Mouse (Mus musculus) cerebellum, adult 2 months (tissue): ENCODE data around the gene Cct3. TPM values are rescaled to one million over a fixed set of nuclear protein-coding genes. Genes with fewer than 3 reads are reported as not detected.
"Not testable (repeated sequence)": the region's sequence is repeated elsewhere in the genome, so short reads cannot be mapped to it uniquely, and the experiment has no call there.

Source experiments
- DNase-seq, 2 experiments: peaks; one replicate each; pipeline ENCODE4 v3.0.0; 2021
- H3K27ac ChIP-seq: fragments of 200-500 bp; 2 replicates; pipeline ENCODE4 v1.5.1; 2012; ENCODE audit warnings: low read length, control low read depth, inconsistent platforms; ENCODE audit not compliant: insufficient read depth
- H3K27me3 ChIP-seq: fragments of 200-500 bp; 2 replicates; pipeline ENCODE4 v1.6.1; 2012; ENCODE audit warnings: inconsistent platforms, mild to moderate bottlenecking, low read length, moderate library complexity; ENCODE audit not compliant: control insufficient read depth, insufficient read depth
- H3K4me1 ChIP-seq: fragments of 200-500 bp; 2 replicates; pipeline ENCODE4 v1.6.1; 2011; ENCODE audit warnings: low read length; ENCODE audit not compliant: control insufficient read depth, insufficient read depth
- H3K4me3 ChIP-seq: fragments of 200-500 bp; replicated peaks from 2 replicates; pipeline ENCODE3; 2011; ENCODE audit warnings: mild to moderate bottlenecking, low read depth, low read length, control low read depth; ENCODE audit not compliant: insufficient read depth
- CTCF ChIP-seq: fragments of 200-500 bp; IDR thresholded peaks from 2 replicates; pipeline ENCODE4 v1.5.1; 2011; ENCODE audit warnings: low read depth, mild to moderate bottlenecking, control low read depth, low read length, moderate library complexity, borderline replicate concordance; ENCODE audit not compliant: insufficient read depth
- POLR2A ChIP-seq: fragments of 200-500 bp; IDR thresholded peaks from 2 replicates; pipeline ENCODE4 v1.6.1; 2011; ENCODE audit warnings: low read length, control low read depth, borderline replicate concordance; ENCODE audit not compliant: insufficient read depth
- WGBS: fragments of 180-500 bp; shearing (Covaris S2); methylation state at CpG from one replicate; pipeline ENCODE4 v1.1.7; 2018; 5-methylcytosine and 5-hydroxymethylcytosine counted together
- polyA plus RNA-seq: library from polyadenylated mRNA; depleted of rRNA; stranded (reverse); fragments of >200 nt; gene quantifications from 2 replicates; pipeline ENCODE4 v1.2.3, GENCODE M21; 2012; rRNA removed

Cct3 gene
- polyA plus RNA-seq, 1 experiment: 197 TPM

- no peak overlapping the region for H3K4me3 ChIP-seq
- WGBS: 71% methylated on average over 2 of the region's 2 CpGs
- DNase-seq: peak in 1 of 2 experiments; percentile 44
- H3K4me1 ChIP-seq: no peaks in the 10 kb centered on the region
- H3K27me3 ChIP-seq: no peaks in the 10 kb centered on the region
- no peak for TF ChIP-seq POLR2A
- TF ChIP-seq CTCF: no peak
- H3K27ac ChIP-seq: no peak overlapping the region; the same call in 1 of the 2 replicates
Observed at GRCm38 (mm10) chr3:88361612-88362313, 64.8 kb downstream of the Cct3 start.

GRCm38 (mm10) chr3:88363700-88364099 is 66.8 kb downstream of the Cct3 start:
- Histone ChIP-seq H3K4me1 (no peaks in the 10 kb centered on the region), H3K27me3 (no peaks in the 10 kb centered on the region), H3K27ac (peak overlapping the region; percentile 40), H3K4me3 (no peak overlapping the region)
- DNase-seq: peak in 1 of 2 experiments; percentile 57
- TF ChIP-seq CTCF (no peak), POLR2A (no peak)
- 39% methylated on average over 4 of the region's 4 CpGs for WGBS

GRCm38 (mm10) chr3:88364337-88364736 is 67.4 kb downstream of the Cct3 start, which contains the start of gene Paqr6:
TSS of gene Paqr6 (plus strand) at chr3:88364584.
- 5% methylated on average over 16 of the region's 16 CpGs for WGBS
- Histone ChIP-seq H3K4me3 (peak within 1 kb of the TSS; percentile 13), H3K4me1 (no peaks in the 10 kb centered on the region), H3K27me3 (no peaks in the 10 kb centered on the region), H3K27ac (peak within 1 kb of the TSS; percentile 40)
- TF ChIP-seq CTCF (no peak), POLR2A (no peak)
- peak; percentile 43 to 47 for DNase-seq

GRCm38 (mm10) chr3:88365705-88366361 is 68.9 kb downstream of the Cct3 start:
- Histone ChIP-seq H3K4me3 (no peak overlapping the region), H3K27ac (no peak overlapping the region), H3K27me3 (no peaks in the 10 kb centered on the region), H3K4me1 (no peaks in the 10 kb centered on the region)
- DNase-seq: no peak
- WGBS: 39% methylated on average over 34 of the region's 34 CpGs
- TF ChIP-seq CTCF (no peak), POLR2A (no peak)

- not testable (repeated sequence) for H3K27me3 ChIP-seq, H3K27ac ChIP-seq, DNase-seq, H3K4me3 ChIP-seq, H3K4me1 ChIP-seq
- WGBS: 9% methylated on average over 19 of the region's 22 CpGs
Observed at GRCm38 (mm10) chr3:88366830-88367428, 70.0 kb downstream of the Cct3 start.

GRCm38 (mm10) chr3:88367517-88367916 is 70.6 kb downstream of the Cct3 start:
- WGBS: 64% methylated on average over 4 of the region's 7 CpGs
- H3K27me3 ChIP-seq, DNase-seq, H3K27ac ChIP-seq, H3K4me1 ChIP-seq, H3K4me3 ChIP-seq: not testable (repeated sequence)

- H3K27me3 ChIP-seq, H3K27ac ChIP-seq, H3K4me1 ChIP-seq, H3K4me3 ChIP-seq, DNase-seq: not testable (repeated sequence)
- WGBS: 69% methylated on average over 7 of the region's 7 CpGs
Observed at GRCm38 (mm10) chr3:88368511-88368910, 71.6 kb downstream of the Cct3 start.

Other genes with a start within 250 kb of the Cct3 start
- 118 and 120 TPM in 2 replicates for gene Naxe, start 238.6 kb upstream of the Cct3 start, polyA plus RNA-seq
- gene Ttc24, start 218.8 kb upstream of the Cct3 start, polyA plus RNA-seq: not detected in 2 replicates
- 0.11 and 0.14 TPM in 2 replicates for gene Iqgap3, start 215.1 kb upstream of the Cct3 start, polyA plus RNA-seq
- gene Mef2d, start 154.7 kb upstream of the Cct3 start, polyA plus RNA-seq: 102 and 116 TPM in 2 replicates
- gene Rhbg, start 42.4 kb upstream of the Cct3 start, polyA plus RNA-seq: 0.08 and 0.17 TPM in 2 replicates
- 0.10 TPM in 1 of 2 replicates, not detected in the other for gene Gm38392, start 9.9 kb upstream of the Cct3 start, polyA plus RNA-seq
- 4.0 and 4.2 TPM in 2 replicates for gene Tsacc, start 117 bp upstream of the Cct3 start, polyA plus RNA-seq
- 109 and 110 TPM in 2 replicates for gene Glmp, start 27.9 kb downstream of the Cct3 start, polyA plus RNA-seq
- 0.81 and 1.3 TPM in 2 replicates for gene Tmem79, start 39.0 kb downstream of the Cct3 start, polyA plus RNA-seq
- gene Smg5, start 39.1 kb downstream of the Cct3 start, polyA plus RNA-seq: 103 and 115 TPM in 2 replicates
- 74.2 and 81.5 TPM in 2 replicates for gene Paqr6, start 67.5 kb downstream of the Cct3 start, polyA plus RNA-seq
- gene Bglap3, start 75.6 kb downstream of the Cct3 start, polyA plus RNA-seq: 0.41 and 0.65 TPM in 2 replicates
- 2.1 TPM in 1 of 2 replicates, not detected in the other for gene Bglap2, start 81.6 kb downstream of the Cct3 start, polyA plus RNA-seq
- gene Bglap, start 87.3 kb downstream of the Cct3 start, polyA plus RNA-seq: 0.57 TPM in 1 of 2 replicates, not detected in the other
- gene Pmf1, start 113.2 kb downstream of the Cct3 start, polyA plus RNA-seq: 13.8 and 14.5 TPM in 2 replicates
- 57.6 and 61.2 TPM in 2 replicates for gene Slc25a44, start 128.0 kb downstream of the Cct3 start, polyA plus RNA-seq
- 31.6 and 31.8 TPM in 2 replicates for gene Sema4a, start 164.1 kb downstream of the Cct3 start, polyA plus RNA-seq
- 51.4 and 57.1 TPM in 2 replicates for gene Lmna, start 212.8 kb downstream of the Cct3 start, polyA plus RNA-seq
- 1.2 and 1.3 TPM in 2 replicates for gene Mex3a, start 235.3 kb downstream of the Cct3 start, polyA plus RNA-seq